Mouse (Mus musculus) MEL (cell line): ENCODE data around the gene Piezo1.
A peak's percentile ranks its signal among the peaks of the same experiment; 100 is the strongest.

Experiments
- BHLHE40 ChIP-seq: IDR thresholded peaks from 2 replicates; pipeline ENCODE4 v1.6.1; 2012; ENCODE audit warnings: low read depth, mild to moderate bottlenecking, inconsistent platforms, low read length, improper control_type of control experiment, borderline replicate concordance
- CTCF ChIP-seq, 3 experiments: IDR thresholded peaks in 2 of 3; conservative IDR thresholded peaks in 1 of 3; 2 replicates each; pipeline ENCODE4 v1.5.1; 2011 to 2012; ENCODE audit warnings: low read length in 3 of 3, low read depth in 2 of 3, mild to moderate bottlenecking in 2 of 3, improper control_type of control experiment in 1 of 3, inconsistent platforms in 1 of 3, mixed read lengths in 1 of 3, moderate library complexity in 1 of 3; ENCODE audit not compliant: control insufficient read depth in 1 of 3, insufficient read depth in 1 of 3, poor library complexity in 1 of 3, severe bottlenecking in 1 of 3
- KAT2A ChIP-seq: conservative IDR thresholded peaks from 2 replicates; pipeline ENCODE4 v1.6.1; 2012; ENCODE audit warnings: low read depth, low read length, improper control_type of control experiment, inconsistent platforms
- MAFK ChIP-seq: IDR thresholded peaks from 2 replicates; pipeline ENCODE4 v1.6.1; 2011; ENCODE audit warnings: low read depth, mild to moderate bottlenecking, low read length, improper control_type of control experiment, borderline replicate concordance
- POLR2A ChIP-seq, 2 experiments: IDR thresholded peaks; 2 replicates each; pipeline ENCODE4 v1.6.1; 2011 to 2012; ENCODE audit warnings: low read length in 2 of 2, mild to moderate bottlenecking in 2 of 2, control low read depth in 1 of 2, improper control_type of control experiment in 1 of 2, low read depth in 1 of 2, moderate library complexity in 1 of 2; ENCODE audit not compliant: control insufficient read depth in 1 of 2, insufficient read depth in 1 of 2, poor library complexity in 1 of 2
- POLR2AphosphoS5 ChIP-seq: IDR thresholded peaks from 2 replicates; pipeline ENCODE4 v1.6.1; 2012; ENCODE audit warnings: low read depth, borderline replicate concordance, mild to moderate bottlenecking, inconsistent platforms, low read length, moderate library complexity, mixed read lengths
- ZKSCAN1 ChIP-seq: IDR thresholded peaks from 2 replicates; pipeline ENCODE4 v1.6.1; 2012; ENCODE audit warnings: low read depth, mild to moderate bottlenecking, inconsistent platforms, low read length, improper control_type of control experiment, moderate library complexity

DNA sequence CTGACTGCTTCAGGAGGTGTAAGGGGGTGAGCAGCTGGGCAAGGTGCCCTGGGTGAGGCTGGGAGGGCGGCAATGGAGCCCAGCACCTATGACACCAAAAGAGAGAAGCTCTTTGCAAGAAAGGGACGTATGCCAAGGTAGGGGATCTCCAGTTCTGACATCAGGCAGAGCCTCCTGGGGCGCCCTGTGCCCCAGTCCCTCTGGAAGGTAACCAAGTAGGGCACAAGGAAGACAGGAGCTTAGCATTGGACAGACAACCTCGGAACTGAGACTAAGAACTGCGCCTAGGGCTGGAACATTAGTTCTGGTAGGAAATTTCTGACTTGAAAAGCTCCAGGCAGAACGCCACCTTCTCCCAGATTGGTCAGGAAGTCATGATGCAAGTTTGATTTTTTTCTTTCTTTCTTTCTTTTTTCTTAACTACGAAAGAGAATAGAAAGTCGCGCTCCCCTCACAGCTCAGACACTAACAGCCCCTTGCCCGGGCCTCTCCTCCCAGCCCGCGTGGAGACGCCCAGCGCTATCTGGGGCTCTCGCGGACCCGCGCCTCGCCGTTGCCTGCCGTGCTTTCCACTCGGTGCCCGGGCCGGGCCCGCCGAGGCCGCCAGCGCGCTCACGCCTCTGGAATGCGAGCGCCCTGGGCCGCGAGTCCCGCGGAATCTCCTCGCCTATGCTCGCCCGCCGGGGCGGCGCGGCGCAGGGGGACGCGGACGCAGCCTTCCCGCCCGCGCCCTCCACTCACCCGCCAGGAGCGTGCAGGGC, 715 bp downstream of the Piezo1 start:
- TF ChIP-seq CTCF (IDR thresholded peaks at IDR 0.05 in 2 of 3, conservative IDR thresholded peaks at IDR 0.05 in 1 of 3; ENCODE audit: control insufficient read depth in 1 of 3, insufficient read depth in 1 of 3, low read depth in 2 of 3, low read length in 3 of 3, poor library complexity in 1 of 3, severe bottlenecking in 1 of 3) (no peak), KAT2A (no peak), POLR2AphosphoS5 (no peak), BHLHE40 (no peak), ZKSCAN1 (no peak), POLR2A (IDR thresholded peaks at IDR 0.05; ENCODE audit: control insufficient read depth in 1 of 2, insufficient read depth in 1 of 2, low read depth in 1 of 2, low read length in 2 of 2, poor library complexity in 1 of 2) (peak in 1 of 2 experiments; percentile 12; a peak in 1 of 4 replicates), MAFK (no peak)
